Mouse (Mus musculus): Measurements from ENCODE around the gene Kcnn4.
A peak's percentile ranks its signal among the peaks of the same experiment; 100 is the strongest.

Kcnn4 gene

DNA sequence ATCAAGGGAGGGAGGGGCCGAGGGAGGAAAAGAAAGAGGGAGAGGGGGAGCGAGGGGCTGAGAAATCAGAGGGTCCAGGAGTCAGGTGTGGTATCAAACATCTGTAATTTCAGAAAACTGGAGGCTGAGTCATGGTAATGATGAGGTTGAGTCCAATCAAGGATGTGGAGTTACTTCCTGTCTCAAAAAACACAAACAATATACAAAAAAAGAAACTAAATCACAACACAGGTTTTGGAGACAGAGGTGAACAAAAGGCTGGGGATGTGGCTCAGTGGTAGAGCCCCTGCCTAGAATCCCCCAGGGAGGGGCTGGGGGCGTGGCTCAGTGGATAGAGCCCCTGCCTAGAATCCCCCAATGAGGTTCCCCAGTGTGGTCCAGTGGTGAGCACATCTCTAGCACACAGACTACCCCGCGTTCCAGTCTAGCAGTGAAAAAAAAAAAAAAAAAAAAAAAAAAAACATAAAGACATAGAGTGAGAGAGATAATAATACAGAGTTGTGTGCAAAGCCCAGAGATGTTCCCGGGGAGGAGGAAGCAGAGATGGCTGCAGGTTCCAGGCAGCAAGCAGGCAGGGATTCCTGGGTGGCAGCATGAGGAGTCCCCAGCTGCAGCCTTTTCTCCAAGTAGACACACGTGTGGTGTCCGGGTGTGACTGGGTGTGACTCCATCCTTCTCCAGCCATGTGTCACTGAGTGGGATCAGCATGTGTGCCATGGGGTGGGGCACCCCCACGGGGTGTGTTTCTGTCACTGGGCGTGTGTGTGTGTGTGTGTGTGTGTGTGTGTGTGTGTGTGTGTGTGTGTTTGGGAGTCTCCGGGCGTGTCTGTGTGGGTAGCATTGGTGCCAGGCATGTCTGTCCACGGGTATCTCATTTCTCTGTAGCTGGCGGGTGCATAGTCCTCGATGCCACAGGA, 3.1 kb upstream of the Kcnn4 start:
- DNase-seq (ENCODE audit: low spot score in 2 of 2): no peak

DNA sequence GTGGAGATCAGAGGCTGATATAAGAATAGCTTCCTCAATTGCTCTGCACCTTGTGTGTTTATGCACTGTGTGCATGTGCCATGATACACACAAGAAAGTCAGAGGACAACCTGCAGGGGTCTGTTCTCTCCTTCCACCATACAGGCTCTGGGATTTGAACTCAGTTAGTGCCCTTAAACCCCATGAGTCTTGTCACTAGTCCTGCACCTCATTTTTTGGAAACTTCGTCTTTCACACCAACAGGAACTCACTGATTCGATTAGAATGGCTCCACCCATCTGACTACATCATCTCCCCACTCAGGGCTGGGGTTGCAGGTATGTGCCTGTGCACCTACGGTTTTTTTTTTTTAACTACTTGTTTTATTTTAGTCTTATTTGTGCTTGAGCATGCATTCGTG, 1.8 kb upstream of the Kcnn4 start:
- no peak for DNase-seq (ENCODE audit: low spot score in 2 of 2)

DNA sequence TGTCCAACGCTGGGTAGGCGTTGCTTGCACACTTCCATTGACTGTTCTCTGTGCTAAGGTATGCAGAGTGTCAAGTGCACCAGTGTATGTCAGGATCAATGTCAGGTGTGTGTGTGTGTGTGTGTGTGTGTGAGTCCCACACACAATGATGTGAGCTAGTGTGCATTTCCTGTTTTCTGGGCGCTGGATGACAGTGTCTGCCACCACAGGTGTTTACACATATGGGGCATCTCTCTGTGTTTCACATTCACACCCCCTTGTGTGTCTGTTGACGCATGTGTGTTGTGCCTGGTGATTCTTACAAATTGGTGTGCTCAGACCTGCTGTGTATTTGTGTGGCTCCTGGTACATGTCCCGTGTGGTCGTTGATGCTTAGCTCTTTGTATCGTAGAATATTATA, 1.1 kb upstream of the Kcnn4 start:
- no peak for DNase-seq (ENCODE audit: low spot score in 2 of 2)

DNA sequence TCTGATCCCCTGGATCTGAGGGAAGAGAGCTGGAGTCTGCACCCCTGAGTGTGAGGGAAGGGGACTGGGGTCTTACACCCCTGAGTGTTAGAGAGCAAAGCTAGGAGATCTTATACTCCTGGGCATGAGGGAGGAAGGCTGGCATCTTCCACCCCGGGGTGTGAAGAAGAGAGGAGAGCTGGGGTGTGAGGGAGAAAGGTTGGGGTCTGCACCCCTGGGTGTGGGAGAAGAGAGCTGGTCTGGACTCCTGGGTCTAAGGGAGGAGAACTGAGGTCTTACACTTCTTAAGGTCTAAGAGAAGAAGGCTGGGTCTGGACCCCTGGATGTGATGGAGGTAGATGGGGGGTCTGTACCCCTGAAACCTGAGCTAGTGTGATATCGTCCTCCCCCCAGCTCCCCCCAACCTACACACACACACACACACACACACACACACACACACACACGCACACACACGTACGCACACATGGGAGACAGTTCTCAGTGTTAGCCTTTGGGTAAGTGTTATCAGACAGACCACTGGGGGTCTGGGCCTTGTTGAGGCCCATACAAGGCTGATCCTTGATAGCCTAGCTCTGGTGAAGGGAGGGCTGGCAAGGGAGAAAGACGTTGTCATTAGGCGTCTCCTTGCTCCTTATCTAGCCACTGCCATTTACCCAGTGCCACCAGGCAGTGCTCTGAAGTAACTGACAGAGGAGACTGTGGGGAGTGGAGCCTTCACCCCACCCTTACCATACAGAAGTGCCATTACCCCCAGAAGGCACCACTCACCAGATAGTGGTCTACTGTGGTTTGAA, 1.1 kb downstream of the Kcnn4 start:
- DNase-seq (ENCODE audit: low spot score in 2 of 2): no peak

DNA sequence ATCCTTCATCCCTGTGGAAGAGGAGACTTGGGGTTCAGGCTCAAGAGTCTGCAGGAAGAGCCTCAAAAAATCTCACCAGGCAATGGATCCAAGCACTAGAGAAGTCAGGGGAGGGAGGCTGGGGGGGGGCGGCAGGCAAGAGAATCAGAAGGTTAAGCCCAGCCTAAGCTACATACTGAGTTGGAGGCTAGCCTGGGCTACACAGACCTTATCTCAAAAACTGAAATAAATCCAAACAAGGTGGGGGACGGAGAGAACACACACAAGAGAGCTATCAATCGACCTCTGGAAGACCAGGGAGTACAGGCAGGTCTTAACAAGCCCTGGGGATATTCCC, 1.7 kb downstream of the Kcnn4 start:
- DNase-seq (ENCODE audit: low spot score in 2 of 2): no peak

DNA sequence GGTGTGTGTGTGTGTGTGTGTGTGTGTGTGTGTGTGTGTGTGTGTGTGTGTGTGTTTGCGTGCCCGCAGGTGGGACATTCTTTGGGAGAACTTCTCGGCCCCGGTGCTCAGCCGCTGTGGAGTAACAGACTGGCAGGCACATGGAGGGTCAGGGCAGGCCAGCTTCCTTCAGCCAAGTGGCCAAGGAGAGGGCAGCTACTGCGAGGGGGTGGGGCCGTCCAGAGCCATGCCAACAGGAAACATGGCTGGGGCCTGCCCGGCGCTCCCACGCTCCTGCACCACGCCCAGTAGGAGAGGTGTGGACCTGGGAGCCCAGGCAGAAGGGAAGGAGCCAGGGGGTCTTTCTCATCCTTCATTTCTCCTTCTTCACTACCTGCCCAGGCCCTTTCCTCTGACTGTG, 2.2 kb downstream of the Kcnn4 start:
- no peak for DNase-seq (ENCODE audit: low spot score in 2 of 2)

DNA sequence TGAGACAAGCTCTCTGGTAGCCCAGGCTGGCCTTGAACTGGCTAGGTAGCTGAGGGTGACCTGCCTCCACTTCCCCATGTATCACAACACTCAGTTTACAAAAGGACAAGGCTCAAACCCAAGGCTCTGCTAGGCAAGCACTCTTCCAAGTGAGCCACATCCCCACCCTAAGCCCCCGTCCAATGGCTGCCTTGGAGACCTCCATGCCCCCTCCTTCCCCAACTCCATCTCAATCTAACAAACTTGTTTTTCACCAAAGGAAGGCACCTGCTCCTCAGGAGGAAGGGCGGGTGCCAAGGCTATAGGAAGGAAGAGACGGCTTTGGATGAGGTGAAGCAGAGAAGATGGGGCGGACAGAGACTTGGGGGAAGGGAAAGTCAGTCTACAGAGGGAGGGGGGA, 2.7 kb downstream of the Kcnn4 start:
- DNase-seq (ENCODE audit: low spot score in 2 of 2): no peak

DNA sequence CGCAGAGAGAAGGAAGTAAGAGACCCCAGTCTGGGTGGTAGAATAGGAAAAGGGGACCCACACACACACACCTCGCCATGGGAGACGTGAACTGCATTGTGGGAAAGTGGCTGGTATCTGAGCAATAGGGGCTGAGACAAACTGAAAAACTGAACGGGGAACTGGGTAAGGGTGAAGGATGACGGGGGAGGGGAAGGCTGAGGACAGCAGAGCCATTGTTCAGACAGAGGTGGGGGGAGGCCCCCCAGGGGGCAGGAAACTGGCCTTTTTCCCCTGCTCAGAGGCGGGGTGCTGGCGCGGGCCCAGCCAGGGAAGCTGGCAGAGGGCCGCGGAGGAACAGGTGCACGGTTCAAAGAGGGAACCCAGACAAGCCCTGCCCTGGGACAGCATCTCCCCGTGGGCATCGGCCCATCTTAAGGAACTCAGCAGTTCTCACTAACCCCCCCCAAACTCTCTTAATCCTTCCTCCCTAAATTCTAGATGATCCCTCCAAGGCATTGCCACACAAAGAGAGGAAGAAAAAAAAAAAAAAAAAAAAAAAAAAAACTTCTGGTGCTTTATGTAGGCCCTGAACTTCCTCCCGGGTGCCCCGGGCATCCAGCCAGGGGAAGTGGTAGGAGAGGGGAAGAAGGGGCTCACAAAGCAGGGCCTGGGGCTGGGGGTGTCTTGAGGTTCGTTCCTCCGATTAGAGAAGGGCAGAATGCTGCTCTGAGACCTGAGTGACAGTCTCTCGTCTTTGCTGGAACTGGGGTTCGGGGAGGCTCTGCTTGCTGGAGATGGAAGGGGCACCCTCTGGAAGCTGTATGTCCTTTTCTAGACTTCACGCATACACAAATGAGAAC, 3.7 kb downstream of the Kcnn4 start:
- DNase-seq (ENCODE audit: low spot score in 2 of 2): no peak

DNA sequence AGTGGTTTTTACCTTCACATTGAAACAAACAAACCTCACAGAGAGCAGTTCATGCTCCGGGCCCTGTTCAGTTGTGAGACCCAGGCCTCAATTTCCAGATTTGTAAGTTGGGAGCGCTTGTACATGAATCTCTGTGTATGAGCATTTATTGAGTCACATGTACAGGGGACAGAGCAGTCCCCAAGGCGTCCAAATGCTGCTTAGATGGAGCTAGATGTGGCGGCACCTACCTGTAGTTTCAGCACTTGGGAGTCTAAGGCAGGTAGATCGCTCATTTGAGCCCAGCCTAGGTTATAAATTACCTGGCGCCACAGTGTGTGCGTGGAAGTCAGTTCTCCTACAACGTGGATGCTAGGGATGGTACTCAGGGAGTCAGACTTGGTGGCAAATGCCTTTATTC, 6.4 kb downstream of the Kcnn4 start:
- DNase-seq (ENCODE audit: low spot score in 2 of 2): no peak

DNA sequence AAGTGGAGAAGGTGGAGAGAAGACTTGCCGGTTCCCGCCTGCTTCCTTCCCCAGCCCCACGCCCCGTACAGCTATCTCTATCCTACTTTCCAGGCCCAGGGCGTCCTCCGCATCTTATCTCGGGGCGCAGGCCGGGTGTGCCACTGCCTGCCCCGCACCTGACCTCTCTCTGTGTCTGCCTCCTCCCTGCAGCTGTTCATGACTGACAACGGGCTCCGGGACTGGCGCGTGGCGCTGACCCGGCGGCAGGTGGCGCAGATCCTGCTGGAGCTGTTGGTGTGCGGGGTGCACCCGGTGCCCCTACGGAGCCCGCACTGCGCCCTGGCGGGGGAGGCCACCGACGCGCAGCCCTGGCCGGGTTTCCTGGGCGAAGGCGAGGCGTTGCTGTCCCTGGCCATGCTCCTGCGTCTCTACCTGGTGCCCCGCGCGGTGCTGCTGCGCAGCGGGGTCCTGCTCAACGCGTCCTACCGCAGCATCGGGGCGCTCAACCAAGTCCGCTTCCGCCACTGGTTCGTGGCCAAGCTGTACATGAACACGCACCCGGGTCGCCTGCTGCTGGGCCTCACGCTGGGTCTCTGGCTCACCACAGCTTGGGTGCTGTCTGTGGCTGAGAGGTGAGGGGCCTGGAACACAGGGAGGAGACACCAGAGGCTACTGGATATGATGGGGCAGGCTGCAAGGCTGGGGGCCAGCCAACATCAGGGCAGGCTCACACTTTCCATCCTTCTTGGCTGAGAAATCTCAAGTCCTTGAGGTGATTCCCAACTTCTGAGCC, 7.2 kb downstream of the Kcnn4 start:
- no peak for DNase-seq (ENCODE audit: low spot score in 2 of 2)

DNA sequence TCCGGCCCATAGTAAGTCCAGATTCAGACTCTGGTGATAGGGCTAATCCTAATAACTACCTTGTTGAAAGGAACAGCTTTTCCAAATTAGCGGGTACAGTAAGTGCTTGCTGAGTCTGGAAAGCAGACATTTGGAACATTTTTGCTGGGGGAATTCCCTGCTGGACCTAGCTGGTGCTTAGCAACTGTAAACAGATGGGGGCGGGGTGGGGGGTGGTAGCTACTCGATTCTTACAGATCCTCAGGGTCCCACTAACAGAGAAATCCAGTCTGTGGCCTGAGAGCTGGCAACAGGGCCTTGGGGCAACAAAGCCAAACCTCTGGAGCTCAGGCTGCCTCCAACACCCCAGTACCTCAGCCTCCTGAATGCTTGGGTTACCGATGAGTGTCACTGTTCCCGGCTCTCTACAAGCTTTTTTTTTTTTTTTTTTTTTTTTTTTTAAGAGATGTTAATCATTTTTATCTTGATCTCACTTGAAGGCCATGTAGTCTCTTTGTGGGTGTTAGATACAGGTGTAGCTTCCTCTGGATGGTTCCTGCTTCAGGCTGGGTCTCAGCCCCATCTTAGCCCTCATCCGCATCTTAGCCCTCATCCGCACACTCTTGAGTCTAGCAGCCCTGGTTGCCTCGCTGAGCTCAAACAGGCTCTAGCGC, 8.1 kb downstream of the Kcnn4 start:
- DNase-seq (ENCODE audit: low spot score in 2 of 2): no peak

DNA sequence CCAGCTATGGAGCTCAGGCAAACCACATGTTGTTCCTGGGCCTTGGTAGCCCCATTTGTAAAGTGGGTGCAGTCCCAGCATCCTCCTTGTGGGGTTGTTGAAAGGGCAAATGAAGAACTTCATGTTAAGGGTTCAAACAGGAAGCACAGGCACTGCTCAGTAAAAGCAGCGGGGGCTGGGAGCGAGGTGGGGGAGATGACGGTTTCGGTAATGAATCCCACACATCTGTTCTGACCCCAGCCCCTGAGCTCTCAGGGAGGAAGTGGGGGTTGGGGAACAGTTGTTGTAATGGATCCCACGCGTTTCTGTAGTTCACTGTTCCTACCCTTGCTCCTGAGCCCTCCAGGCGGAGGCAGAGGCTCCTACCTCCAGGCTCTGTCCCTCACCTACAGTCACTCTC, 9.9 kb downstream of the Kcnn4 start:
- no peak for DNase-seq (ENCODE audit: low spot score in 2 of 2)

DNA sequence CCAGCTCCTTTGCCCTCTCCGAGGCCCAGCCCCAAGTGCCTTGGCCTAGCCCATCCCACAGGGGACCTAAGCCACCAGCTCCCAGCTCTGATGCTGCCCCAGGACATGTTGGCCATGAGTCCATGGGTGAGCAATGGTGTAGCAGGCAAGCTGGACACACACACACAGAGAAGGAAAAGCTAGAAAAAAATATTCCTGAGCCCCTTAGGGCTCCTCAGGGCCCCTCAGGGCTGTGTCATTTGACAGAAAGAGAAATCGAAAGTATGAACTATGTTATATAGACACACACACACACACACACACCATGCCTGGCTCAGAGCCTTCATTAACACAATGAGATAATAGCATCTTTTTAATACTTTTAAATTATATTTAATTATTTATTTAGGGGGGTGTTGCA, 10.3 kb downstream of the Kcnn4 start:
- no peak for DNase-seq (ENCODE audit: low spot score in 2 of 2)

DNA sequence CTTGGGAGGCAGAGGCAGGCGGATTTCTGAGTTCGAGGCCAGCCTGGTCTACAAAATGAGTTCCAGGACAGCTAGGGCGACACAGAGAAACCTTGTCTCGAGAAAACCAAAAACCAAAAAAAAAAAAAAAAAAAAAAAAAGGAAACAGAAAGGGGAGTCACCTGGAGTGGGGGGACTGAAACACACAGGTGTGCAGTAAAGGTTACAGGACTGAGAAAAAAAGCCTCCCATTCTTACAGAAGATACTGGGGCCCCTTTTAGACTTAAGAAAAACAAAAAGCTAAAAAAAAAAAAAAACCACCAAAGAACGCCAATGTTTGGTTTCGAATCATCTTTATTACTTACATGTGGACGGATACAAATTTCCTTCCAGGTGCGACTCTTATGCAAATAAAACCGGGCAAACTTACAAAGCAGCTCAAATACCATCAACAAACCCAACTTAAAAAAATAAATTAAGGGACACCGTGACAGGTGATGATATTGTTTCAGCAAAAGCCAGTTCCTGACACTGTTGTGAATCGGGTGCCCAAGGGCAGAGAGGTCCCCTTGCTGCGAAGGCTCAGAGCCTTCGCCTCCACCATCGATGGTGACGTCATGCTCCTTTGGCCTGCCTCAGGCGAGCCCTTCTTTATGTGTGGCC, 12.8 kb downstream of the Kcnn4 start:
- DNase-seq (ENCODE audit: low spot score in 2 of 2): no peak

DNA sequence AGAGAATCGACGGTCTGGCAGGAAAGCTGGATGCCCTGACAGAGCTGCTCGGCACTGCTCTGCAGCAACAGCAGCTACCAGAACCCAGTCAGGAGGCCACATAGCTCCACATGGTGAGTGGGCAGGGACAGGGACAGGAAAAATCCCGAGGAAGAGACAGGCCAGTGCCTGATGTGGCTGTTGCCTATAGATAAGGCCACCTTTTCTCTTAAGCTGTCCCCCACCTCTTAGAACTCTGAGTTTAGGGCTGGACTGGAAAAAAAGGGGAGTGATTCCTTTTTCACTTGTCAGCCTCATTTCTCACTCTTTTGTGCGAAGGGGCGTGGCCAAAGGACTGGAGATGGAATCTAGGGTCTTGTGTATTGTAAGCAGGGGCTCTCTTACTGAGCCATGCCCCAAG, 14.0 kb downstream of the Kcnn4 start:
- DNase-seq (ENCODE audit: low spot score in 2 of 2): no peak

DNA sequence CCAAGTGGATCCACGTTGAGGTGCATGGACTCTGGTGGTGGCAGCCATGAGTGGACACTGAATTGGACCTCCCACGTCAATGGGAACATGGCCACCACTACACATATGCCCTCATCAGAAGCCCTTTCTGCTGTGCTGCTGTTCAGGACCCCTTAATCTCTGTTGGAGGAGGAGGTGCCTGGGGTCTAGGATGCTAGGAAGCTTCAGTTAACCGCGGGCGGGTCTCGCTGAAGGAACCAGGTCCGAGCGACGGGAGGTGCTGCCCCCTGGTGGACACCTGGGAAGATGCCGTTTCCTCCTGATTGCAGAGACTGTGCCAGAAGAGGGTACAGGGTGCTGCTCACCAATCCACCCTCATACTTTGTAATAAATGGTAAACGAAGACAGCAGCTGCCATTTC, 14.8 kb downstream of the Kcnn4 start:
- DNase-seq (ENCODE audit: low spot score in 2 of 2): peak; percentile 64 to 68

DNA sequence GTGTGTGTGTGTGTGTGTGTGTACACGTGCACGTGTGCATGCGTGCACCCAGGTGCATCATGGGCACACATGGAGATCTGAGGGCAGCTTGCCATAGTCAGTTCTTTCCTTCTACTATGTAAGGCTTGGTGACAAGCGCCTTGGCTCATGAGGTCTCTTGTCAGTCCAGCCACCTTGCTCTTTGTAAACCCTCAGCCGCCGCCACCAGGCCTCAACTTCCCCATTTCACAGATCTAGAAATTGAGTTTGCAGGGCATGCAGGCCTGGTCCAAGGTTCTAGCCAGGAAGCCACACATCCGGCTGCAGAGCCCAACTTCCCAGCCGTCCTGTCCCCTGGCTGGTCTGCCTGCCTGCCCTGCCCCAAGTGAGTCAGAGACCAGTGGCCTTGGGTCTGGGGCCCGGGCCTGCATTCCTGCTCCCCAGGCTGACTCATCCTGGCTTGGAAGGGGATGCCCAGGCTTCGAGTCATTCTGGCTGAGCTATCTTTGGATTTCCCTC, 17.0 kb downstream of the Kcnn4 start:
- no peak for DNase-seq (ENCODE audit: low spot score in 2 of 2)

DNA sequence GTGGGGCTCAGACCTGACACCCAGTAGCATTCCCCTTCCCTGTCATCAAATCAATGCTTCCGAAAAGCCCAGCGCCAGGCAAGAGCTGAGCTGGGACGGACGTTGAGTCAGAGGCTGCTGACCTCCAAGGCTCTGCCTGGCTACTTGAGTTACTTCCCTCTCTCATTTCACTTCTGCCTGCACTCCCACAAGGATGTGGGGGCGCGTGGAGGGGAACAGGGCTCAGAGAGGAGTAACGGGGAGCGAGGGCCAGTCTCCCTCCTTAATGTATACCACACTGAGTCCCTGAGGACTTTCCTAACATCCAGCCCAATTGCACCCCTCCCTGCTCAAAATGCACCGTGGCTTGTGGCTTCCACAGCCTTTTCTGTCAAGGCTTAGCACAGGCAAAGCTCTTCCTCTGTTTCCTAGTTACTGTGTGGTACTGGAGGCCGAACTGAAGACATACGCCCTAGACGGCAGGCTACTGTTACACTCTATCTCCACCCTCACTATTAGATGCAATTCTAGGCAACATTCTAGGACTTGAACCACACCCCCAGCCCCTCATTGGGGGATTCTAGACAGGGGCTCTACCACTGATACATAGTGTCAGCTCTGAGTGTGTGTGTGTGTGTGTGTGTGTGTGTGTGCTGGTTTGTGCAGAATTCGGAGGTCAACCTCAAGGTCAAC, 19.6 kb downstream of the Kcnn4 start:
- no peak for DNase-seq (ENCODE audit: low spot score in 2 of 2)

DNA sequence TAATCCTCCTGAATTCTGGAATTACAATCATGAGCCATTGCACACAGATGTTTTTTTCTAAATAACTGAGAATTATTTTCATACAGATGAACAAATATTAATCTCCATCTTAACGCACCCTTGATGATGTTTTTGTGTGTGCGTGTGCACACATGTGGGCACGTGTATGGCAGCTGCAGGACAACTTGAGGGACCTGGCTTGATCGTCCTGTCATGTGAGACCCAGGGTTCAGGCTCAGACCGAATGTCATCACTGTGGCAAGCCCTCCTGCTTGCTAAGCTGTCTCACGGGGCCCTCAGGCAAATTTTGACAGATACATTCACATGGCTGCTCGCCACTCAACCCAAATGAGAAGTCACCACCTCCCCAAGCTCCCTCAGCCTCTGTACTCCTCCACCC, 20.4 kb downstream of the Kcnn4 start:
- DNase-seq (ENCODE audit: low spot score in 2 of 2): no peak

DNA sequence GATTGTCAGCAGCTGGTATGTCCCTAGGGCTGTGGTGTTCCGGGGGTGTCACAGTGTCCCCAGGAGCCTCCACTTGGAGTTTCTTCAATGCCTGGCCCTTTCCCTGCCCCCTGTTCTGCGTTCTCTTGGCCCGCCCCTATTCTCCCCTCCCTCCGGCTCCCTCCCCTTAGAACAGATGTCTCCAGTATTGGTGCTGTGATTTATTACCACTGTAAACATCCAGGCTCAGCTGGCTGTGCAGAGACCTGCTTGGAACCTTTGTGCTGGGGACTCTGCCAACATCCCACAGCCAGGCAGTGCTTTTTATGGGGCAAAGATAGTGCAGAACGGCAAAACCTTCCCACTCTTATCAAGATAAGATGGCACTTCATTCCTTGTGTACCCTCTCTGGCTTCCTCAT, 21.0 kb downstream of the Kcnn4 start:
- DNase-seq (ENCODE audit: low spot score in 2 of 2): no peak
